Mouse (Mus musculus) CH12.LX (cell line): ENCODE data around the gene Mtfp1. TPM values are rescaled to one million over a fixed set of nuclear protein-coding genes. Genes with fewer than 3 reads are reported as not detected.

Experiments used
- DNase-seq: peaks from one replicate; pipeline ENCODE4 v3.0.0-alpha.2; 2013; ENCODE audit errors: extremely low read depth
- H3K27ac ChIP-seq: 2 replicates; pipeline ENCODE4 v1.5.1; 2012; ENCODE audit warnings: low read depth, mild to moderate bottlenecking, control low read depth, moderate library complexity; ENCODE audit not compliant: insufficient read depth
- H3K27me3 ChIP-seq: replicated peaks from 2 replicates; pipeline ENCODE3; 2012; ENCODE audit warnings: inconsistent platforms
- H3K36me3 ChIP-seq, 2 experiments: replicated peaks in 1 of 2; 2 replicates each; pipeline versions ENCODE3 to v1.6.1; 2012; ENCODE audit warnings: inconsistent platforms in 1 of 2, low read length in 1 of 2, mild to moderate bottlenecking in 1 of 2, mixed read lengths in 1 of 2, moderate library complexity in 1 of 2; ENCODE audit not compliant: control insufficient read depth in 1 of 2, insufficient read depth in 1 of 2
- H3K4me1 ChIP-seq, 2 experiments: 2 replicates each; pipeline ENCODE4 v1.6.1; 2012; ENCODE audit warnings: inconsistent platforms in 1 of 2, moderate library complexity in 1 of 2; ENCODE audit not compliant: insufficient read depth in 2 of 2, control insufficient read depth in 1 of 2
- H3K4me2 ChIP-seq: 2 replicates; pipeline ENCODE4 v1.6.1; 2012; ENCODE audit warnings: low read depth, mild to moderate bottlenecking, control low read depth; ENCODE audit not compliant: poor library complexity, insufficient read depth, severe bottlenecking
- H3K4me3 ChIP-seq, 3 experiments: fragments of 150-350 bp in 1 of 3; sonication (generic) in 1 of 3; replicated peaks in 1 of 3; 2 replicates each; pipeline versions ENCODE3 to v1.5.1; 2011 to 2012; ENCODE audit warnings: low read depth in 2 of 3, low read length in 2 of 3, mild to moderate bottlenecking in 2 of 3, moderate library complexity in 2 of 3, control low read depth in 1 of 3, improper control_type of control experiment in 1 of 3, inconsistent platforms in 1 of 3, mixed read lengths in 1 of 3; ENCODE audit not compliant: poor library complexity in 1 of 3
- H3K79me2 ChIP-seq: replicated peaks from 2 replicates; pipeline ENCODE4 v1.6.1; 2012; ENCODE audit warnings: mild to moderate bottlenecking, moderate library complexity; ENCODE audit not compliant: control insufficient read depth, poor library complexity, insufficient read depth, severe bottlenecking; ENCODE audit errors: extremely low read depth
- H3K9ac ChIP-seq: 2 replicates; pipeline ENCODE4 v1.6.1; 2012; ENCODE audit warnings: low read depth, mild to moderate bottlenecking, control low read depth, moderate library complexity; ENCODE audit not compliant: insufficient read depth
- H3K9me3 ChIP-seq: replicated peaks from 2 replicates; pipeline ENCODE3; 2012; ENCODE audit warnings: low read length, inconsistent platforms, mixed read lengths
- BHLHE40 ChIP-seq: IDR thresholded peaks from 2 replicates; pipeline ENCODE4 v1.6.1; 2011; ENCODE audit warnings: mild to moderate bottlenecking, low read depth, low read length, improper control_type of control experiment
- CHD1 ChIP-seq: IDR thresholded peaks from 2 replicates; pipeline ENCODE4 v1.6.1; 2012; ENCODE audit warnings: low read depth, low read length, improper control_type of control experiment, inconsistent platforms
- CHD2 ChIP-seq: IDR thresholded peaks from 2 replicates; pipeline ENCODE4 v1.6.1; 2011; ENCODE audit warnings: low read length, improper control_type of control experiment
- CTCF ChIP-seq, 2 experiments: IDR thresholded peaks in 1 of 2; conservative IDR thresholded peaks in 1 of 2; 2 replicates each; pipeline ENCODE4 v1.5.1; 2011 to 2012; ENCODE audit warnings: low read depth in 2 of 2, low read length in 2 of 2, improper control_type of control experiment in 1 of 2, inconsistent platforms in 1 of 2, mild to moderate bottlenecking in 1 of 2, moderate library complexity in 1 of 2
- E2F4 ChIP-seq: IDR thresholded peaks from 2 replicates; pipeline ENCODE4 v1.6.1; 2011; ENCODE audit warnings: low read depth, low read length, improper control_type of control experiment; ENCODE audit not compliant: insufficient replicate concordance
- EP300 ChIP-seq: IDR thresholded peaks from 2 replicates; pipeline ENCODE4 v1.6.1; 2011; ENCODE audit warnings: low read length, improper control_type of control experiment
- ETS1 ChIP-seq: conservative IDR thresholded peaks from 2 replicates; pipeline ENCODE4 v1.6.1; 2012; ENCODE audit warnings: low read depth, mild to moderate bottlenecking, inconsistent platforms, low read length, improper control_type of control experiment, moderate library complexity
- GABPA ChIP-seq: IDR thresholded peaks from 2 replicates; pipeline ENCODE4 v1.6.1; 2012; ENCODE audit warnings: low read depth, low read length, improper control_type of control experiment, inconsistent platforms; ENCODE audit not compliant: insufficient replicate concordance
- HCFC1 ChIP-seq: IDR thresholded peaks from 2 replicates; pipeline ENCODE4 v1.6.1; 2012; ENCODE audit warnings: low read depth, mild to moderate bottlenecking, inconsistent platforms, low read length, improper control_type of control experiment
- IRF4 ChIP-seq: IDR thresholded peaks from 2 replicates; pipeline ENCODE4 v1.6.1; 2014; ENCODE audit warnings: low read depth, mild to moderate bottlenecking, inconsistent platforms, low read length, improper control_type of control experiment
- JUN ChIP-seq: IDR thresholded peaks from 2 replicates; pipeline ENCODE4 v1.6.1; 2011; ENCODE audit warnings: low read depth, mild to moderate bottlenecking, low read length, improper control_type of control experiment, moderate library complexity; ENCODE audit not compliant: insufficient read depth
- JUND ChIP-seq: conservative IDR thresholded peaks from 2 replicates; pipeline ENCODE4 v1.6.1; 2011; ENCODE audit warnings: low read depth, low read length, improper control_type of control experiment
- MAFK ChIP-seq: IDR thresholded peaks from 2 replicates; pipeline ENCODE4 v1.6.1; 2011; ENCODE audit warnings: low read length, improper control_type of control experiment; ENCODE audit not compliant: insufficient replicate concordance
- MAX ChIP-seq: IDR thresholded peaks from 2 replicates; pipeline ENCODE4 v1.6.1; 2011; ENCODE audit warnings: low read length, improper control_type of control experiment
- MYC ChIP-seq: IDR thresholded peaks from 2 replicates; pipeline ENCODE4 v1.6.1; 2011; ENCODE audit warnings: low read depth, mild to moderate bottlenecking, improper control_type of control experiment, low read length
- NELFE ChIP-seq: IDR thresholded peaks from 2 replicates; pipeline ENCODE4 v1.6.1; 2011; ENCODE audit warnings: low read depth, low read length, improper control_type of control experiment
- NRF1 ChIP-seq: IDR thresholded peaks from 2 replicates; pipeline ENCODE4 v1.6.1; 2014; ENCODE audit warnings: low read depth, mild to moderate bottlenecking, inconsistent platforms, low read length, improper control_type of control experiment, moderate library complexity
- PAX5 ChIP-seq: IDR thresholded peaks from 2 replicates; pipeline ENCODE4 v1.6.1; 2012; ENCODE audit warnings: low read length, inconsistent platforms, mixed read lengths
- POLR2A ChIP-seq: IDR thresholded peaks from 2 replicates; pipeline ENCODE4 v1.6.1; 2011; ENCODE audit warnings: low read depth, mild to moderate bottlenecking, improper control_type of control experiment, low read length
- POLR2AphosphoS2 ChIP-seq: IDR thresholded peaks from 2 replicates; pipeline ENCODE4 v1.6.1; 2011; ENCODE audit warnings: low read depth, low read length, improper control_type of control experiment
- RAD21 ChIP-seq: IDR thresholded peaks from 2 replicates; pipeline ENCODE4 v1.6.1; 2011; ENCODE audit warnings: low read depth, mild to moderate bottlenecking, low read length, improper control_type of control experiment, moderate library complexity
- SIN3A ChIP-seq: IDR thresholded peaks from 2 replicates; pipeline ENCODE4 v1.6.1; 2012; ENCODE audit warnings: low read length, improper control_type of control experiment, inconsistent platforms
- SMC3 ChIP-seq: IDR thresholded peaks from 2 replicates; pipeline ENCODE4 v1.6.1; 2011; ENCODE audit warnings: low read depth, low read length, improper control_type of control experiment
- TBP ChIP-seq: conservative IDR thresholded peaks from 2 replicates; pipeline ENCODE4 v1.6.1; 2011; ENCODE audit warnings: low read depth, low read length, improper control_type of control experiment
- TCF12 ChIP-seq: IDR thresholded peaks from 2 replicates; pipeline ENCODE4 v1.6.1; 2014; ENCODE audit warnings: low read depth, mild to moderate bottlenecking, inconsistent platforms, low read length, improper control_type of control experiment
- UBTF ChIP-seq: IDR thresholded peaks from 2 replicates; pipeline ENCODE4 v1.6.1; 2012; ENCODE audit warnings: low read depth, mild to moderate bottlenecking, inconsistent platforms, low read length, improper control_type of control experiment, moderate library complexity
- USF1 ChIP-seq: IDR thresholded peaks from 2 replicates; pipeline ENCODE4 v1.6.1; 2014; ENCODE audit warnings: low read depth, mild to moderate bottlenecking, inconsistent platforms, low read length, improper control_type of control experiment
- USF2 ChIP-seq: conservative IDR thresholded peaks from 2 replicates; pipeline ENCODE4 v1.6.1; 2011; ENCODE audit warnings: low read depth, low read length, improper control_type of control experiment
- ZC3H11A ChIP-seq: IDR thresholded peaks from 2 replicates; pipeline ENCODE4 v1.6.1; 2012; ENCODE audit warnings: low read depth, mild to moderate bottlenecking, inconsistent platforms, low read length, improper control_type of control experiment
- ZKSCAN1 ChIP-seq: IDR thresholded peaks from 2 replicates; pipeline ENCODE4 v1.6.1; 2012; ENCODE audit warnings: low read depth, inconsistent platforms, low read length, improper control_type of control experiment, borderline replicate concordance
- ZMIZ1 ChIP-seq: IDR thresholded peaks from 2 replicates; pipeline ENCODE4 v1.6.1; 2012; ENCODE audit warnings: low read depth, mild to moderate bottlenecking, inconsistent platforms, low read length, improper control_type of control experiment
- ZNF384 ChIP-seq: IDR thresholded peaks from 2 replicates; pipeline ENCODE4 v1.6.1; 2012; ENCODE audit warnings: low read depth, low read length, improper control_type of control experiment, inconsistent platforms
- dilution Hi-C: fragments of 300-500 bp; cut with MboI; formaldehyde crosslinking; loops from 2 replicates; pipeline ENCODE4 v1.14.3; 2020; ENCODE audit warnings: low sequenced_read_pairs; ENCODE audit not compliant: extremely low pct_unique_long_range_greater_than_20kb, extremely low pct_ligation_motif_present
- in situ Hi-C: fragments of 300-500 bp; cut with MboI; formaldehyde crosslinking; loops from 3 replicates; pipeline ENCODE4 v1.14.3; 2019; ENCODE audit warnings: low sequenced_read_pairs, low pct_ligation_motif_present, low pct_unique_long_range_greater_than_20kb, mixed read lengths
- polyA plus RNA-seq: library from polyadenylated mRNA; unstranded; fragments of >175 nt; gene quantifications from 2 replicates; pipeline ENCODE4 v1.2.1, GENCODE M21; 2012; ENCODE audit warnings: low read depth; ENCODE audit not compliant: insufficient read length
- total RNA-seq, 2 experiments: library from RNA; depleted of rRNA; stranded (reverse); fragments of 300-350 nt in 1 of 2; fragments of >200 nt in 1 of 2; gene quantifications; 2 replicates each; pipeline ENCODE4 v1.2.3; 2012 to 2014

Mtfp1 gene
- total and polyA plus RNA-seq, 3 experiments: 22.1 to 30.0 (median 27.7) TPM

DNA sequence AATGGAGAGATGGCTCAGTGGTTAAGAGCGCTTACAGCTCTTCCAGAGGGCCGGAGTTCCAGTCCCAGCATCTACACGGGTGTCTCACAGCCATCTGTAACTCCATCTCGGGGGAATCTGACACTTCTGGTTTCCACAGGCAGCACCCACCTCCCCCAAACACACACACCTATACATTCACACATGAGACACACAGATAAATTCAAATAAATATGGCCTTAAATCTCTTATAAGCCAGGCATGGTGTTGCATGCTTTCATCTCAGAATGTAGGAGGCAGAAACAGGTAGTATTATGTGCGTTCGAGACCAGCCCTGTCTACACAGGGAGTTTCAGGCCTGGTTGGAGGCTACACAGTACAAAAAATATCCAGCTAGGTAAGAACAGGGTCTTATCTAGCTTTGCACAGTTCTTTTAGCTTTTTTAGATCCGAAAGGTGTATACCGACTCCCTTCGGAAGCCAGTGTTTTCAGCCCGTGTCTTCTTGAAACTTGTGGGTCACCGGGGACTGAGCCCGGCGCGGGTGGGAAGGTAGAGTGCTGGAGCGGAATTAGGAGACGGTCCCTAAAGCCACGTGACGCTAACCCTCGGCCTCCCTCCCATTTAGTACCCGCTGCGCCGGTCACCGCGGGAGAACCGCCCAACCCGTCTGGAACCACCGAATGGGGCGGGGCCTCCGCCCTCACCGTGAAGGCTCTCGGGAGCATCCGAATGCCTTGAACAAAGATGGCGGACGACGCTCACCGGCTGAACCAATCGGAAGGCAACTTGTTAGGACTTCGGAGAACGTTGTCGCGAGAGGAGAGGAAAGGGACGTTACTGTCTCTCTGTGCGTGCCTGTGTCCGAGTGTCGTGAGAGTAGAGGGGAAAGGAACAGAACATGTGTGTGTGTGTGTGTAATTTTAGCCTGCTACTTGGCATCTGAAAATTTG is 1.1 kb upstream of the Mtfp1 start (continued):
- TF ChIP-seq USF2 (peak; percentile 95), NRF1 (peak; percentile 79), CTCF (conservative IDR thresholded peaks at IDR 0.05 in 1 of 2, IDR thresholded peaks at IDR 0.05 in 1 of 2; ENCODE audit: low read depth in 2 of 2, low read length in 2 of 2) (no peak), PAX5 (no peak), RAD21 (no peak), BHLHE40 (peak; percentile 75; the same call in 1 of the 2 replicates), ZNF384 (no peak), JUN (no peak), SIN3A (peak; percentile 81; the same call in 1 of the 2 replicates)
- TF ChIP-seq, all 38 proteins: peak for 25

DNA sequence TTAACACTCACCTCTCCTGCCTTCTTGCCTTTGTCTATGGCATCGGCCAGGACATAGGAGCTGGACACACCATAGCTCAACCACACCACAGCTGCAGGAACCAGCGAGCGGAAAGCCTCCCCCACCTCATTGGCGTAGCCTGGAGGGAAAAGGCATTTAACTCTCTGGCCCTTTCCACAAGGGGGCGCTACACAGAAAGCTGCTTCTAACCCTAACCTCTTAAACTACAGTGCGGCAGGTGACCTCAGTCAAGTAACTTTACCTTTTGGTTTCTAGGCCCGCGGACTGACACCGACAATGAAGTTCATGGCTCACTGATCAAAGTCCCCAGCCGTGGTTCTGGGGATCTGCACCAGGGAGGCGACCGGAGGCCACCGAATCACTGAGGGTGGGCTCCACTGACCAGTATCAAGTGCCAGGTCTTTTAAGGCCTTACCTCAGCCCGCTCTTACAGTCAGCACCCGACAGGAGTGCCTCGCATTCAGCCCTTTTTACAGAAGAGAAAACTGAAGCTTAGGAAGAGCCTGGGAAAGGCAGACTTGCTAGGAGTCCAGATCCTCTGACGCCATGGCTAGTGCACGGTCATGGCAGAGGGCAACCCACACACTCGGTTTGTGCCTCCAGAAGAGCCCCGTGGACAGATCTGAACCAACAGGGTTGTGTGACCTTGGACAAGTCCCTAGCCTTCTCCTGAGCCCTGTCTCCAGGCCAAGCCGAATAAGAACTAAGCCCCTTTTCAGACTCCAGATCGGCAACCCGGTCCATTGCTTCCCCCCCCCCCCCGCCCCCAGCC is 671 bp downstream of the Mtfp1 start:
- peaks cover 17% of the 10 kb centered on the region for H3K9me3 ChIP-seq
- H3K4me3 ChIP-seq: peak overlapping the region; percentile 67 to 68 (median 68)
- peak; percentile 96 for DNase-seq
- in situ Hi-C loops: no loop called here
- H3K4me1 ChIP-seq: peaks cover 11 to 30% of the 10 kb centered on the region in 2 experiments
- dilution Hi-C loops: no loop called here
- peak overlapping the region; percentile 56 for H3K9ac ChIP-seq
- H3K79me2 ChIP-seq: no peaks in the 10 kb centered on the region
- H3K36me3 ChIP-seq: peaks cover 19 to 51% of the 10 kb centered on the region in 2 experiments
- H3K4me2 ChIP-seq: peak overlapping the region; percentile 78
- peak overlapping the region; percentile 60; the same call in 1 of the 2 replicates for H3K27ac ChIP-seq
- H3K27me3 ChIP-seq: no peaks in the 10 kb centered on the region
- TF ChIP-seq NELFE (no peak), TCF12 (no peak), USF1 (no peak), CTCF (conservative IDR thresholded peaks at IDR 0.05 in 1 of 2, IDR thresholded peaks at IDR 0.05 in 1 of 2; ENCODE audit: low read depth in 2 of 2, low read length in 2 of 2) (peak; percentile 93 to 97), MAX (no peak), SIN3A (no peak; the same call in 1 of the 2 replicates), UBTF (0 out of 2 replicates have a peak, but pooled peaks have one; percentile 14), USF2 (no peak), EP300 (no peak), IRF4 (peak; percentile 43; the same call in 1 of the 2 replicates), MAFK (no peak), NRF1 (no peak), ETS1 (no peak), TBP (no peak), BHLHE40 (peak; percentile 83), POLR2AphosphoS2 (no peak), ZNF384 (no peak), CHD2 (no peak; the same call in 1 of the 2 replicates), GABPA (no peak), HCFC1 (peak; percentile 53), MYC (peak; percentile 70), ZMIZ1 (no peak; the same call in 1 of the 2 replicates), POLR2A (peak; percentile 41), PAX5 (no peak), CHD1 (no peak; the same call in 1 of the 2 replicates), SMC3 (peak; percentile 79), E2F4 (no peak), ZC3H11A (no peak), ZKSCAN1 (no peak), JUN (no peak), JUND (no peak)
